Mouse (Mus musculus): ENCODE measurements around the gene F3.
A peak's percentile ranks its signal among the peaks of the same experiment; 100 is the strongest.

GRCm38 (mm10) chr3:121737453-121737852, 14.1 kb downstream of the F3 start:
- TF ChIP-seq CTCF (IDR thresholded peaks at IDR 0.05; ENCODE audit: low read depth) (peak; percentile 71), EP300 (optimal IDR thresholded peaks at IDR 0.05) (no peak)
